ENCODE assay signal across 12 mouse cellular contexts in the genomic region with DNA sequence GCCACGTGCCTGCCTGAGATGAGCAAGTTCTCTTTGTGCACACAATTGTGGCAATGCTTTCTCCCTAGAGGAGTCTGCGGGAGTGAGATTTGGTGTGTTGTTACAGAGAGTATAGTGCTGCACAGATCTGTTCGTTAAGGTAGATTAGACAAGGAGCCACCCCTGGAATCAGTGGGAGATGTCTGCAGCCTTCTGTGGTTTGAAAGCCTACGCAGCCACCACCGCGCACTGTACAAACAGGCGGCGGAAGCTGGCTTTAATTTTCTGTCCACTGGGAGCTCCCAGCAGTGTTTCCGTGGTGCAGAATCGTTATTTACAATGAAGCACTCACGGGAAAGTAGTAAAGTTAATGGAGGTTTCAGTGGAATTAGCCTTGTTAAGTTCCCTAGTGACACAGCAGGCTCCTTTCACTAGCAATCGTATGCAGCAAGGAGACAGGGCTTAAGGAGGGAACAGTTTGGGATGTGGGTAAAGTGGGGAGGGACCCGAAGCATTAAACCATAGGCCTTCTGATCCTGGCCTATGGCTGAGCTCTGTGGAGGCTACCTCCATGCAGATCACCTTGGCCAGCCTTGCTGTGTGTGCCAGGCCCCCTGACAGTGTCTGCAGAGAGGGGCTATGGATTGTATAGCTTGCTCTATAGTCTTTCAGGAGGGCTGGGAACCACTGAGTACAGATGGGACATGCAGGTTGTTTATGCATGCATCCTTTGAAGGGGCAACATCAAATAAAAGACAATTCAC.
DNase-seq lines count a peak whose midpoint lies in the region; ATAC-seq and TF ChIP-seq lines count a peak whose summit lies in the region.
"Had no signal": no experiment of that assay in that cellular context is flagged by ENCODE, and none has a peak within 500 bp of the region (broad histone marks: within the 10 kb centered on the region; RNA-seq: fewer than 3 reads in every experiment).

No protein-coding gene starts in this region.

- H3K9me3 ChIP-seq in forebrain, embryonic 16.5 days (ENCODE audit: control insufficient read depth, low read length), result no peaks in the 10 kb centered on the region
- H3K9me3 ChIP-seq: stomach, embryonic 15.5 days had no signal

- WGBS in forebrain, embryonic 16.5 days, result 30% methylated on average over 13 of the region's 13 CpGs

- no peaks in the 10 kb centered on the region; the same call in 1 of the 2 replicates for H3K4me1 ChIP-seq in forebrain, embryonic 16.5 days (replicated peaks; ENCODE audit: control insufficient read depth, insufficient read depth, low read length)

- intact Hi-C loops in left cerebral cortex, postnatal 14 days (cut with DNase I), result no loop called here
- intact Hi-C loops in gastrocnemius, postnatal 36 days (cut with DNase I), result no loop called here

- H3K4me2 ChIP-seq in forebrain, embryonic 16.5 days (ENCODE audit: low read length), result no peak overlapping the region
- H3K4me2 ChIP-seq: heart, embryonic 11.5 days; stomach, embryonic 15.5 days had no signal

- H3K27me3 ChIP-seq in forebrain, embryonic 16.5 days (replicated peaks; ENCODE audit: control insufficient read depth, insufficient read depth, low read length), result no peaks in the 10 kb centered on the region
- H3K27me3 ChIP-seq: stomach, embryonic 15.5 days had no signal

- no peak overlapping the region for H3K27ac ChIP-seq in layer of hippocampus, adult 2 months
- no peak overlapping the region for H3K27ac ChIP-seq in forebrain, embryonic 16.5 days (ENCODE audit: low read length)
- H3K27ac ChIP-seq: stomach, embryonic 15.5 days had no signal

- DNase-seq in layer of hippocampus, adult 2 months (ENCODE audit: low spot score in 2 of 2), result peak in 1 of 2 experiments; percentile 24
- no peak for DNase-seq in layer of hippocampus, adult 9-10 months (ENCODE audit: low spot score)
- DNase-seq in left cerebral cortex, postnatal 14 days (ENCODE audit: low spot score in 2 of 2), result peak; percentile 35
- peak; percentile 16 for DNase-seq in right cerebral cortex, postnatal 14 days
- no peak for DNase-seq in cerebellum, adult 11 months
- no peak for DNase-seq in gastrocnemius, postnatal 36 days
- no peak for DNase-seq in lung, postnatal 36 days
- DNase-seq: lung, adult 18-20 months had no signal

- peak; percentile 12; the same call in 1 of the 2 replicates for TF ChIP-seq CTCF in layer of hippocampus, adult 2 months (conservative IDR thresholded peaks at IDR 0.05)

- H3K9ac ChIP-seq in forebrain, embryonic 16.5 days (replicated peaks; ENCODE audit: low read depth, low read length), result no peak overlapping the region
- H3K9ac ChIP-seq: stomach, embryonic 15.5 days had no signal

- peak; percentile 57 for ATAC-seq in forebrain, embryonic 16.5 days
- ATAC-seq: intestine, embryonic 16.5 days had no signal

- no peak overlapping the region for H3K4me3 ChIP-seq in layer of hippocampus, adult 2 months
- no peak overlapping the region for H3K4me3 ChIP-seq in forebrain, embryonic 16.5 days (replicated peaks; ENCODE audit: low read length)
- H3K4me3 ChIP-seq: stomach, embryonic 15.5 days had no signal

- H3K36me3 ChIP-seq in forebrain, embryonic 16.5 days (ENCODE audit: control insufficient read depth, insufficient read depth), result no peaks in the 10 kb centered on the region
- H3K36me3 ChIP-seq: stomach, embryonic 15.5 days had no signal

Comparison
In these comparisons a context has a peak if more than half of its experiments do, and no peak if none do; other contexts are left out.
1. DNase-seq: peak in left cerebral cortex, postnatal 14 days (2 of 2) and right cerebral cortex, postnatal 14 days (single experiment); none in layer of hippocampus, adult 9-10 months (single experiment), cerebellum, adult 11 months (single experiment), gastrocnemius, postnatal 36 days (0 of 2) and lung, postnatal 36 days (single experiment).